Mouse (Mus musculus) intestine, postnatal 0 days (tissue): ENCODE data around the gene Ifnlr1. TPM values are rescaled to one million over a fixed set of nuclear protein-coding genes. Genes with fewer than 3 reads are reported as not detected.
A peak's percentile ranks its signal among the peaks of the same experiment; 100 is the strongest.

ENCODE experiments used
- ATAC-seq: fragments of 200-750 bp; cut with Nextera tagmentation; 2 replicates; pipeline ENCODE4 v1.8.0; 2017; ENCODE audit warnings: mild to moderate bottlenecking, moderate TSS enrichment, moderate library complexity
- H3K27ac ChIP-seq: fragments of 300-500 bp; sonication (generic); 2 replicates; pipeline ENCODE4 v1.5.1; 2014; ENCODE audit warnings: mild to moderate bottlenecking, low read depth, low read length, moderate library complexity
- H3K27me3 ChIP-seq: fragments of 300-500 bp; sonication (generic); replicated peaks from 2 replicates; pipeline ENCODE4 v1.6.1; 2014; ENCODE audit warnings: low read length, mixed read lengths; ENCODE audit not compliant: control insufficient read depth, insufficient read depth
- H3K36me3 ChIP-seq: fragments of 300-500 bp; sonication (generic); 2 replicates; pipeline ENCODE4 v1.6.1; 2014; ENCODE audit warnings: mild to moderate bottlenecking, moderate library complexity; ENCODE audit not compliant: control insufficient read depth, insufficient read depth
- H3K4me1 ChIP-seq: fragments of 300-500 bp; sonication (generic); replicated peaks from 2 replicates; pipeline ENCODE4 v1.6.1; 2014; ENCODE audit warnings: antibody characterized with exemption, low read length, mixed read lengths; ENCODE audit not compliant: control insufficient read depth, insufficient read depth
- H3K4me2 ChIP-seq: fragments of 300-500 bp; sonication (generic); replicated peaks from 2 replicates; pipeline ENCODE4 v1.6.1; 2014; ENCODE audit warnings: low read depth, mild to moderate bottlenecking, moderate library complexity
- H3K4me3 ChIP-seq: fragments of 300-500 bp; sonication (generic); 2 replicates; pipeline ENCODE4 v1.5.1; 2014; ENCODE audit warnings: low read depth, low read length
- H3K9ac ChIP-seq: fragments of 300-500 bp; sonication (generic); 2 replicates; pipeline ENCODE4 v1.6.1; 2014; ENCODE audit warnings: mild to moderate bottlenecking, low read depth, low read length
- H3K9me3 ChIP-seq: fragments of 300-500 bp; sonication (generic); 2 replicates; pipeline ENCODE4 v1.6.1; 2016; ENCODE audit warnings: mixed run types; ENCODE audit not compliant: control insufficient read depth
- CTCF ChIP-seq: sonication (generic); IDR thresholded peaks from 2 replicates; pipeline ENCODE4 v1.5.1; 2016; ENCODE audit warnings: low read depth, mild to moderate bottlenecking, control low read depth, antibody characterized with exemption, moderate library complexity
- WGBS: fragments of 180-500 bp; shearing (Covaris S2); extraction: QIAGEN DNeasy Blood & Tissue Kit; methylation state at CpG from one replicate; pipeline ENCODE4 v1.1.7; 2014; 5-methylcytosine and 5-hydroxymethylcytosine counted together
- polyA plus RNA-seq: library from polyadenylated mRNA; unstranded; fragments of >200 nt; fragmentation: Nextera tagmentation; extraction: Ambion mirVana; gene quantifications from 2 replicates; pipeline ENCODE4 v1.2.1, GENCODE M21; 2015

Gene Ifnlr1
- polyA plus RNA-seq, 1 experiment from 2014 or later: 5.5 TPM

GRCm38 (mm10) chr4:135698498-135698897, 12.4 kb downstream of the Ifnlr1 start:
- Histone ChIP-seq H3K4me2 (no peak overlapping the region), H3K27ac (no peak overlapping the region), H3K9ac (no peak overlapping the region), H3K4me3 (no peak overlapping the region), H3K4me1 (no peaks in the 10 kb centered on the region), H3K36me3 (peaks cover 32% of the 10 kb centered on the region), H3K9me3 (no peaks in the 10 kb centered on the region), H3K27me3 (no peaks in the 10 kb centered on the region)
- WGBS: 82% methylated on average over 7 of the region's 7 CpGs
- TF ChIP-seq CTCF: no peak
- ATAC-seq: no peak

DNA sequence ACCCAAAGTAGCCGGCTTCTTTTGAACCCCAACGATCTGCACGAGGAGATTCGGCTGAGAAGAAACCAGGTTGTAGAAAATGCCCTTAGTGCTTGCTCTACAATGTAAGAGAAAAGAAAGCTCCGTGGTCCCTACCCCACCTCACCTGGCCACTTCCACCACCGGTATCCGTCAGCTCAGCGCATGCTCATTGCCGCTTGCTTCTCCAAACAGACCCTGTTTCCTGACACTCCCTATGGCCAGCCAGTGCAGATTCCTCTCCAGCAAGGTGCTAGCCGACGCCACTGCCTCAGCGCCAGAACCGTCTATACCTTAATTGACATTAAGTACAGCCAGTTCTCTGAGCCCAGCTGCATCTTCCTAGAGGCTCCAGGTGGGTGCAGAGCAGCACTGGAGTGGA, 17.4 kb downstream of the Ifnlr1 start:
- Histone ChIP-seq H3K9me3 (no peaks in the 10 kb centered on the region), H3K4me1 (no peaks in the 10 kb centered on the region), H3K27me3 (no peaks in the 10 kb centered on the region), H3K4me3 (no peak overlapping the region), H3K9ac (no peak overlapping the region), H3K27ac (no peak overlapping the region), H3K36me3 (peaks cover 43% of the 10 kb centered on the region), H3K4me2 (no peak overlapping the region)
- TF ChIP-seq CTCF: no peak
- 56% methylated on average over 13 of the region's 13 CpGs for WGBS
- ATAC-seq: no peak

- WGBS: 56% methylated on average over 6 of the region's 6 CpGs
- H3K4me2 ChIP-seq: no peak overlapping the region
- no peaks in the 10 kb centered on the region for H3K4me1 ChIP-seq
- H3K27me3 ChIP-seq: no peaks in the 10 kb centered on the region
- H3K36me3 ChIP-seq: peaks cover 43% of the 10 kb centered on the region
- H3K4me3 ChIP-seq: no peak overlapping the region
- H3K9me3 ChIP-seq: no peaks in the 10 kb centered on the region
- TF ChIP-seq CTCF: no peak
- no peak overlapping the region for H3K9ac ChIP-seq
- no peak for ATAC-seq
- no peak overlapping the region for H3K27ac ChIP-seq
These were observed 17.9 kb downstream of the Ifnlr1 start for GRCm38 (mm10) chr4:135704016-135704415.

GRCm38 (mm10) chr4:135706045-135706444, 20.0 kb downstream of the Ifnlr1 start:
- ATAC-seq: peak; percentile 70
- peaks cover 28% of the 10 kb centered on the region; the same call in 1 of the 2 replicates for H3K36me3 ChIP-seq
- no peaks in the 10 kb centered on the region for H3K9me3 ChIP-seq
- TF ChIP-seq CTCF: no peak
- H3K9ac ChIP-seq: no peak overlapping the region
- H3K27me3 ChIP-seq: no peaks in the 10 kb centered on the region
- peak overlapping the region; percentile 60 for H3K27ac ChIP-seq
- WGBS: 49% methylated on average over 6 of the region's 6 CpGs
- no peak overlapping the region for H3K4me2 ChIP-seq
- no peak overlapping the region for H3K4me3 ChIP-seq
- no peaks in the 10 kb centered on the region for H3K4me1 ChIP-seq

DNA sequence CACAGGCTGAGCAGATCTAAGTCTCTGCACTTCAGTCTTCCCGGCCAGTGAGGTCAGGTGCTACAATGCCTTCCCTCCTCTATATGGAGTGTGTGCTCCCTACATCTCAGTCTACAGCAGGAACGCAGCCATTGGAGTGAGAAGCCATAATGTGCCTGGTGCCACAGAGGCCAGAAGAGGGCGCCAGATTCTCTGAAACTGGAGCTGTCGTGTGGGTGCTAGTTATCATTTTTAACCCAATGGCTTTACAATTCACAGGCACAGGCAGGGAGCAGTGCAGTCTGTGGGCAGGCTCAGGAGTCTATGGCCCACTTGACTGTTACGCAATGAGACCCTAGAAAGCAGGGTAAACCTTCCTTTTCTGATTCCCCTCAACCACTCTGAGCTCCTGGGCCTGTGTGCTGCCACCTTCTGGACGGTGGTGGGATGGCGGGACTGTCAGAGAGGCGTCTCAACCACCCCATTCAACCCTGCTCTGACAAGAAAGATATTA, 23.0 kb downstream of the Ifnlr1 start:
- 7% methylated on average over 8 of the region's 8 CpGs for WGBS

GRCm38 (mm10) chr4:135709621-135710020, 23.5 kb downstream of the Ifnlr1 start:
- no peak overlapping the region for H3K27ac ChIP-seq
- no peaks in the 10 kb centered on the region for H3K9me3 ChIP-seq
- H3K4me3 ChIP-seq: no peak overlapping the region
- H3K4me2 ChIP-seq: no peak overlapping the region
- WGBS: 83% methylated on average over 11 of the region's 11 CpGs
- H3K4me1 ChIP-seq: peaks cover 9% of the 10 kb centered on the region; the same call in 1 of the 2 replicates
- ATAC-seq: no peak
- H3K36me3 ChIP-seq: 0 out of 2 replicates have a peak, but pooled peaks cover 11% of the 10 kb centered on the region
- H3K9ac ChIP-seq: no peak overlapping the region
- TF ChIP-seq CTCF: no peak
- H3K27me3 ChIP-seq: no peaks in the 10 kb centered on the region

More for the DNA sequence above, 23.0 kb downstream of the Ifnlr1 start:
- no peak; the same call in 1 of the 2 replicates for TF ChIP-seq CTCF
- ATAC-seq: peak; percentile 46
- Histone ChIP-seq H3K9ac (no peak overlapping the region), H3K27ac (no peak overlapping the region), H3K4me3 (no peak overlapping the region), H3K4me1 (peaks cover 9% of the 10 kb centered on the region; the same call in 1 of the 2 replicates), H3K27me3 (no peaks in the 10 kb centered on the region), H3K4me2 (peak overlapping the region; percentile 25; the same call in 1 of the 2 replicates), H3K36me3 (0 out of 2 replicates have a peak, but pooled peaks cover 15% of the 10 kb centered on the region), H3K9me3 (no peaks in the 10 kb centered on the region)
